Mouse (Mus musculus): ENCODE data around the gene Cnot1.

The Cnot1 gene

GRCm38 (mm10) chr8:95727625-95728024 lies 79.6 kb downstream of the Cnot1 start:
- no peak for DNase-seq

GRCm38 (mm10) chr8:95716546-95717335 lies 90.5 kb downstream of the Cnot1 start:
- DNase-seq, result no peak

- DNase-seq, result peak; percentile 85
Observed at GRCm38 (mm10) chr8:95715676-95716531, 91.4 kb downstream of the Cnot1 start, which contains the start of gene Setd6. Setd6 (plus strand) TSS chr8:95715881.

- no peak for DNase-seq
Observed at GRCm38 (mm10) chr8:95714837-95715413, 92.3 kb downstream of the Cnot1 start.

- no peak for DNase-seq
Observed at GRCm38 (mm10) chr8:95714367-95714766, 92.9 kb downstream of the Cnot1 start.

GRCm38 (mm10) chr8:95713100-95714010 lies 93.9 kb downstream of the Cnot1 start:
- peak; percentile 76 for DNase-seq

GRCm38 (mm10) chr8:95712395-95712794 lies 94.9 kb downstream of the Cnot1 start:
- no peak for DNase-seq

- no peak for DNase-seq
Observed at GRCm38 (mm10) chr8:95711029-95711428, 96.2 kb downstream of the Cnot1 start.

- DNase-seq, result no peak
Observed at GRCm38 (mm10) chr8:95709579-95709978, 97.7 kb downstream of the Cnot1 start.

- DNase-seq, result no peak
Observed at GRCm38 (mm10) chr8:95704538-95704937, 102.7 kb downstream of the Cnot1 start.

GRCm38 (mm10) chr8:95703461-95704260 lies 103.6 kb downstream of the Cnot1 start:
- no peak for DNase-seq

GRCm38 (mm10) chr8:95702480-95703446 lies 104.5 kb downstream of the Cnot1 start:
- peak; percentile 85 for DNase-seq

- no peak for DNase-seq
Observed at GRCm38 (mm10) chr8:95701809-95702208, 105.5 kb downstream of the Cnot1 start.

GRCm38 (mm10) chr8:95700282-95700681 lies 107.0 kb downstream of the Cnot1 start:
- DNase-seq, result no peak

GRCm38 (mm10) chr8:95698179-95698578 lies 109.1 kb downstream of the Cnot1 start:
- no peak for DNase-seq

GRCm38 (mm10) chr8:95697128-95697527 lies 110.1 kb downstream of the Cnot1 start:
- DNase-seq, result peak; percentile 82

- DNase-seq, result no peak
Observed at GRCm38 (mm10) chr8:95696661-95697060, 110.6 kb downstream of the Cnot1 start.

GRCm38 (mm10) chr8:95694631-95695030 lies 112.6 kb downstream of the Cnot1 start:
- no peak for DNase-seq

- DNase-seq, result no peak
Observed at GRCm38 (mm10) chr8:95690929-95691541, 116.2 kb downstream of the Cnot1 start.
